Mouse (Mus musculus): ENCODE measurements at regions not wholly inside any gene's neighbourhood (a gene's known extent, or its start where the extent isn't known, plus 50 kb on each side); places are given as distances from the start of the nearest gene placed in this dataset.

- TF ChIP-seq EP300 (IDR thresholded peaks at IDR 0.05; ENCODE audit: low read depth) (no peak), CTCF (IDR thresholded peaks at IDR 0.05; ENCODE audit: low read depth) (no peak)
These were observed 180.3 kb upstream of the Sox2 start for GRCm38 (mm10) chr3:34469946-34470345.
